Mouse (Mus musculus) liver, postnatal 0 days (tissue): ENCODE measurements around the gene Fam104a.

Source experiments
- CTCF ChIP-seq: sonication (generic); IDR thresholded peaks from 2 replicates; pipeline ENCODE4 v1.5.1; 2016; ENCODE audit warnings: antibody characterized with exemption, low read depth
- EP300 ChIP-seq: IDR thresholded peaks from 2 replicates; pipeline ENCODE4 v1.6.1; 2016; ENCODE audit warnings: antibody characterized with exemption, low read depth, mild to moderate bottlenecking

DNA sequence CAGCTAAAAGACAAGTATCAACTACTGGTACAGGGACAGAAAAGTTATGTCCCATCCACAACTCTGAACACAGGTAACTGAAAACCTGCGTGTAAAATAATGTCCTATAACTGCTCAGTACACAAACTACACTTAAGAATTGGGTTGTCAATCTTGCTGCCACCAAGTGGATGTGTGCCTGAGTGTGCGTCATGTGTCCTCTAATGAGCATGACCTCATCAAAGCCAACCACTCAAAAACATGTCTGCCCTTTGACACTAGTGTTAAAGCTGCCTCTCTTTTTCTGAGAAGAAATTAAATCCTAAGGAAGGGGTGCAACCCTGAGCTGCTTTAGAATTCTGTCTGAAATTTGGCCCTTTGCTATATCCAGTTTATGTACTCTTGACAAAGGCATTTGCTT, 19.7 kb downstream of the Fam104a start:
- TF ChIP-seq CTCF: no peak
- TF ChIP-seq EP300: no peak
